Mouse (Mus musculus) A20 (cell line): ENCODE measurements around the gene Vipr1.

ENCODE experiments used
- DNase-seq: peaks from one replicate; pipeline ENCODE4 v3.0.0-alpha.2; 2011; ENCODE audit warnings: low read depth, low spot score

Gene Vipr1

GRCm38 (mm10) chr9:121677476-121677875, 35.0 kb downstream of the Vipr1 start:
- DNase-seq = no peak

DNA sequence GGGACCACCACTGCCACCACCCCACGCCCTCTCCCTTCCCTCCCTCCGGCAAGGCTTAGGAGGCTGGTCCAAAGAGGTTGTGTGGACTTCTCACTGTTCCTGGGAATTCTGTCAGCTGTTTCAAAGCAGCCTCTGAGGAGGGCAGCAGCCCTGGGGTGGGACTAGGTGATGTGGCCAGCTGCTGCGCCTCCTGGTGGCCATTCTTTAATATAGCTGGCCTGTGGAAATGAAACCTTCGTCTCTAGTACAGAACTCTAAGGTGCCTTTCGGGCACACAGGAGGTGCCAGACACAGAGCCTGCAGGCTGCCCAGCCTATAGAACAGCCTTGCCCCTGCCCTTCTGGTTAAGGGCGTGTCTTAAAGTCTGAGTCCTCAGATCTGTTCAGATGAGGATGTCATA, 37.0 kb downstream of the Vipr1 start:
- DNase-seq = peak; percentile 59

DNA sequence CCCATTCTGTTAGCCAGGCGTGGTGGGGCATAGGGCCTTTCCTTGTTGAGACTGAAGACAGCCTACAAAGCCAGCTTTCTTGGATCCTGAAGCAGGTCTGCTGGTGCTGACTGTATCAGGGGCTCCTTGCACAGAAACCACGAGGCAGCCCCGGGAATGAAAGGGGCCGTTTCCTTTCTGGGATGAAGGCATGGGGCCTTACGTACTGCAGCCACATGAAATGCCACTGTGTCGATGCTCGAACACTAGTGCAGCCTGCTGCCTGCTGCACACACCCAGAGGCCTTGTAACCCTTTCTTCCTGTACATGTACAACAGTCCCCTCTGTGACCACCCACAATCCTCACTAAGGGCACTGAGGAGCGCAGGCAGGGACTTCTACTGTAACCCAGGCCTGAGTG, 38.7 kb downstream of the Vipr1 start:
- DNase-seq = no peak

GRCm38 (mm10) chr9:121682037-121682680, 39.6 kb downstream of the Vipr1 start:
- DNase-seq = no peak

GRCm38 (mm10) chr9:121684702-121685101, 42.2 kb downstream of the Vipr1 start:
- no peak for DNase-seq

GRCm38 (mm10) chr9:121690200-121690651, 47.7 kb downstream of the Vipr1 start:
- DNase-seq = no peak

DNA sequence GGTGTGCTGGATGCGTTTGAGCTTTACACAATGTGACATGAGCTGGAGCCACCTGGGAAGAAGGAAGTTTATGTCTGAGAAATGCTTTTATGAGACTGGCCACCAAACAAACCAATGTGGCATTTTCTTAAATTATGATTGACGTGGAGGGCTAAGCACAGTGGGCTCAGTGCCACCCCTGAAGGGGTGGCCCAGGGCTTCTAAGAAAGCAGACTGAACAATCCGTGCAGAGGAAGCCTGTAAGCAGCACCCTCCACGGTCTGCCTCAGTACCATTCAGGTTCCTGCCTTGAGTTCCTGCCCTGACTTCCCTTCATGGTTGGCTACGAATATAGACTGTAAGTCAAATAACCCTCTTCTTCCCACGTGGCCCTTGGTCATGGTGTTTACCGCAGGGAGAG, 48.2 kb downstream of the Vipr1 start:
- no peak for DNase-seq

DNA sequence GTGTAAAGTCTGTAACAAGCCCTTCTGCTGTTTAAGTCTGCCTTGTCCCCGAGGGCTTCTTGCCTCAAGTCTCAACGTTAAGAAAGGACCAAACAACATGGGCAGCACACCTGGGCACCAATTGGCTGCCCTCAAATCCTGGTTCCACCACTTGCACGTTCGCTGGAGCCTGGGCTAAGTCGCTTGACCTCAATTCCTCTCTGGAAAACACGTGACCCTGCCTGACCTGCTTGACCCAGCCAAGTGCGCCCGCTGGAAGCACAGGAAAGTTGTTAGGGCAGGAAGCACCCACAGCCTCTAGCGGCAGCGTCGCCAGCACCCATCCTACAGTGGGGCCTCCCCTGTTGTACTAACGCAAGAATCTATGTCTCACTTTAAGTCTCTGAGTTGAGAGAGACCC, 52.2 kb downstream of the Vipr1 start:
- no peak for DNase-seq

DNA sequence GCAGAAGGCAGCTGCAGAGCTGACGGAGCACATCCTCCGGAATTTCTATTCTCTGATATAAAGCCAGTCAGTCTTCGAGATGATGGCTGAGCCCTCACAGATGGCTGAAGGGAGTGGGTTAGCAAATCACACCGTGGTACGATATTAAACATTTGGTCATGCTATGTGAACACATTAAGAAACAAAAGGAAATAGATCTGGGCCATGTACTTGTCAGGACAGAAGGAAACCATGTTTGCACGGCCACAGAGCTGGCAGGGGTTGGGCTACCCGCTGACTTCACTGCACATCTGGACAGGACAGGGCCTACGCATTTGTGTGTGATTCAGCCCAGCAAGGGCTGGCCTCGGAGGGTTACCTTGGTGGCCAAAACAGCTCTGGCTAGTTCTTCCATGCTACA, 54.1 kb downstream of the Vipr1 start:
- DNase-seq = no peak

- DNase-seq = peak; percentile 50
Measured at GRCm38 (mm10) chr9:121697150-121698049, 54.9 kb downstream of the Vipr1 start.

DNA sequence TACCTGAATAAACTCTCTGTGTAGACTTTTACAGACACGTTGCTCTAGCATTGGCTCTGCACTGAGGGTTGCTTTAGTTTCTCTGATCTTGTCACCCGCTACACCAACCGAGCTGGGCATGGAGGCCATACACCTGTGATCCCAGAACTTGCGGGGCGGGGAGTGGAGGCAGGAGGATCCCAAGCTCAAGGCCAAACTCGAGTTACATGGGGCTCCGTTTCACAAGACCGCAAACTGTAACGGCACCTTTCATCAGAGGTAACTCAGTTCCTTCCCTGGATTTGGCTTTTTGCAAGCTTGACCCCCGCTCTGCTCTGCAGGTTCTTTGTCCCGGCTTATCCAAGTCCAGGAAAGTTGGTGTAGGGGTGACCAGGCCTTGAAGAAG, 61.7 kb downstream of the Vipr1 start:
- DNase-seq = no peak

DNA sequence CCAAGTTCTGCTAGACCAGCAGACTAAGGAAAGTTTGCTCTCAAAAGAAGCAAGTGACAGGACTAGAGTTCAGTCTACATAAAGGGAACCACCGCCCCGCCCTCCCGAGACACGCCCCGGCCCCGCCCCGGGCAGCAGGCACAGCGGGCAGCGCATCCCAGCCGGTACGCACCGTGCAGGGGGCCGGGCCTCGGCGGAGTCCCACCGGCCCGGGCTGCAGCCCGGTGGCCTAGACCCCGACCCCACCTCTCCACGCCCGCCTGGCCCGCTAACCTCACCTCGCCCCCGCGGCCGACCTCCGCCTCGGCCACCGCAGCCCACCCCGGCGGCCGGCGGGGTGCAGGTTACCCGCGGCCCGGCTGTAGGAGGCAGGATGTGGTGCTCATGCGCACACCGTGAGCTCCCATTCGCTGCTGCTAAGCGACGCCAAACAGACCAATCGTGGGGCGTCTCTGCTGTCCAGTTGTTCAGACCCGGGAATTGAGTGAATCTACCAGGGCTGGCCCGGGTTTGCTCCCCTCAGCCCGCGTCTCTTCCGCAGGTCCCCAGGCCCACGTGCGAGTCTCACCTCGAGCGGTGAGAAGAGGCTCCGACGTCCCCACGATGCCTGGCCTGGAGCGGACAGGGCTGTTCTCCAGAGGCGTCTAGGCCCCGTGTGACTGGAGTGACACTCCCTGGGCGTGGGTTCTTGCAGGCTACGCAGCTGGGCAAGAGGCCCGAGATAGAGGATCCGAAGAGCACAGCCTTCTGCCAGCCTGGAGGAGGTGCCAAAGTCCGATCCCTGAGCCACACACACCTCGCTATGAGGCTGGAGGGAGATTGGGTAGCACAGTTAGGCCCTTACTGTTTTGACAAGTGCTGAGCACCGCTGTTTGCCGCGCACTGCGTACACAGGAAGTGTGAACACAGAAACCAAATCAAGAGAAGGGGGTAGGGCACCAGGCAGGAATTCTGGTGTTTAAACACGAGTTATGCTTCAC, 62.4 kb downstream of the Vipr1 start, which contains the start of gene Sec22c:
TSS of gene Sec22c (minus strand) at position 845 of the 980 bp plus-strand sequence.
- peak; percentile 97 for DNase-seq

- no peak for DNase-seq
Measured at GRCm38 (mm10) chr9:121706029-121706675, 63.6 kb downstream of the Vipr1 start.

DNA sequence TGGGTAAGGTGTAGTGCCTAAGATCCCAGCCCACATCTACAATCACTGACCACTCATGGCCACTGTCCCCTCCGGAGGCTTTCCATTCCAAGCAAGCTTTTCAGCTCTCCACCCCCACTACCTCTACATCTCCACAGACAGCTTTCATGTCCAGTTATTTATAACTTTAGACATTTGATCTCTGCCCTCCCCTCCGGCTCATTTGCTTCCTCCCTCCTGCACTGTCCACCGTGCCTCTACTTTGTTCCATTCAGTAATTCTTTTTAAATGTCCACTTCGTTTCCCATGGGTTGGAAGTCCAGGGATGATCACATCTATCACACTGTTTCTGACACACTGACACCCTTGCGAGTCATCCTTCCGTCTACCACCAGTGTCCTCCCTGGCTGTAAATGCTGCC, 65.3 kb downstream of the Vipr1 start:
- DNase-seq = no peak

DNA sequence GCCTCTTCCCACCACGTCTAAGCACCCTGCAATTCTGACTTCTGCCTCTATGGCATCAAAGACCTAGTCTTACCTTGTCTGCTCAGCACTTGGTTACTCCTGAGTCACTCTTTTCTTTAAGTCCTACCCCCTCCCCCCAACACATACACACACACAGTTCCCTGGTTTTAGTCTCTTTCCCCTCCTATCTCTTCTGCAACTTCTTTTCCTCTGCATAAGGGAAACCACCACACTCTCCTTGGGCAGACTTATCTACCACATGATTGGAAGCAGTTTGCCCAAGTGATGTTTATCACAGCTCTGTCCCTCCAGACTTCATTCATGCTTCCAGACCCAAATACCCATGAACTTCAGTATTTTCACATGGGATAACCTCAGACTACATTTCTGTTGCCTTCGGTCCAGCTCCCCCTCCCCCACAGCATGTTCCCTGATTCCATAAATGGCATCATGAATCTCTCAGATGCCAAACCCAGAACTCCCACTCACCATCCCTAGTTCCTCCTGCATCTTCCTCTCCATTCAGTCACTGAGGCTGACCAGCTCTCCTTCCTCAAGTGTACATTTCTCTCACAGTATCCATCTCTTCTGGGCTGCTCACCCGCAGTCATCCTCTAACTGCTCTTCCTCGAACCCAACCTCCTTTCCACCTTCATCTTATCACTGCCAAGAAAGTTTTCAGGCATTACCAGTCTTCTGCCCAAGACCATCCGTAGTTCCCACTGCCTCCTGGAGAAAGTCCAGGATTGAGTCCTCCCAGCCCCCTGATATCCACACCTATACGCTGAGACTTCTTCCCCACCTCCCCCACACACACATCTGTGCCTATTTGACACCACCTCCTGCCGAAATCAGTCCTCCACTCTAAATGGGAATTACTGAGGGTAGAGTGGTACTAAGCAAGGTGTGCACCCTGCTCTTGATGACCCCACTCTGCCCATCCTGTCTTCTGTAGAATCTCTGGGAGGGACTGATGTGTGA, 66.3 kb downstream of the Vipr1 start:
- DNase-seq = no peak

DNA sequence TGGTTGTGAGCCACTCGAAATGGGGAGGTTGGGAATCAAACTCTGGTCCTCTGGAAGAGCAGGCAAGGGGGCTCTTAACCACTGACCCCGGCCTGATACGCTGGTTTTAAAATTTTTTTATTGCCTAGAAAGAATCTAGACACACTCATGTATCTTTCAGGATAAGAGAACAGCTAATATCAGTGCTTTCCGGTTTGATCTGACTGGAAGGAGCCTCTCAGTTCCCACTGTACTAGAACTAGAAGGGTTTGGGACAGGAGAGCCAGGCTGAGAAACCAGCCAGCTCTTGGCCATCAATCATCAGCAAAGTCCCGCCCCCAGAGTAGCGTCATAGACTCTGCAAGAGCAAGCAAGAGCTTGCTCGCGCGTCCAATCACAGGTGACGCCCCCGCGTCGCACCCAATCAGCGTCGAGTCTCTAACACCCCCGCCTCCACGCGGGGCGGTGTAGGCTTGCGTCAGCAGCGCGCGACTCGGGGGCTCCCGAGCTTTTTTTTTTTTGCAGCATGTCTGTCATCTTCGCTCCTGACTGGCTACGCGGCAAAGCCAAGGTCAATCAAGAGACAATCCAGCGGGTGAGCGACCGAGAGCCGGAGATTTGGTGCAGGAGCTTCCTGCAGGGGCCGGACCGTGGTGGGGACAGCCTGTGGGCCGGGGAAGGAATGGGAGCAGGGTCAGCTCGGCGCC, 67.5 kb downstream of the Vipr1 start, which contains the start of gene Ss18l2:
TSS of gene Ss18l2 (plus strand) at position 432 of the 686 bp plus-strand sequence.
- peak; percentile 100 for DNase-seq

- no peak for DNase-seq
Measured at GRCm38 (mm10) chr9:121710584-121710975, 68.1 kb downstream of the Vipr1 start.

DNA sequence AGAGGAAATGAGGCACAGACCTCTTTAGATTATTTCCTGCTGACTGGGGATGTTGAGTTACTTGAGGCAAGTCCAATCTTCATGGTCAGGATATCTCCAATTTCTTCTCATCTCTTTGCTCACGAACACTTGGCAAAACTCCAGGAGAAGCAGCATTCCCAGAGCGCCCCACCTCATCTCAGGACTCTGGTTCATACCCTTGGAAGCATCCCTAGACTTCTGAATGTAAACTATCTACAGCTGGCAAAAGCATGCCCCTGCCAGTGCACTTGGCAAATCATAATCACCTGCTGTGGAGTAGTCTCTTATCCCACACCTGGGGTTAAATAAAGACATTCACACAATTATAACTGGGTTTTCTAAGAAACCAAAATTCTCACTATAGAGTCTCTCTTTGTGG, 74.5 kb downstream of the Vipr1 start:
- DNase-seq = no peak

DNA sequence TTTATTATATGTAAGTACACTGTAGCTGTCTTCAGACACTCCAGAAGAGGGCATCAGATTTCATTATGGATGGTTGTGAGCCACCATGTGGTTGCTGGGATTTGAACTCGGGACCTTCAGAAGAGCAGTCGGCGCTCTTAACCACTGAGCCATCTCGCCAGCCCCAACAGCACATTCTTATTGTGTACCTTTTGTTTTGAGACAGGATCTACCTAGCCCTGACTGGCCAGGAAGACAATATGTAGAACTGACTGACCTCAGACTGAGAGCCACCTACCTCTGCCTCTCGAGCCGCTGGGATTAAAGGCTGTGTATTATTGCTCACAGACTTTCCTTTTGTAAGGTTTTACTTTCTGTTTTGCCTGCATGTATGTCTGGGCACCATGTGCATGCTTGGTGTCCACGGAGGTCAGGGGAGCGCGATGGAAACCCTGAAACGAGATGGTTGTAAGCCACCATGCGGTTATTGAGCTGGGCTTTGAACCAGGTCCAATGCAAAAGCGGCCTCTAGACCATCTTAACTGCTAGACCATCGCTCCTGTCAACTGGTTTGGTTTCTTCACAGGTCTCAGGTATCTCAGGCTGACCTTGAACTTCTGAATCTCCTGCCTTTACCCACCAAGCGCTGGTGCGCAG, 75.7 kb downstream of the Vipr1 start:
- DNase-seq = peak; percentile 79
